In genomic region chr8:44661696-44662095, GRCm38 (mm10) we compare ENCODE assay signal across 23 mouse cellular contexts.
A peak's percentile ranks its signal among the peaks of the same experiment; 100 is the strongest.
DNase-seq lines count a peak whose midpoint lies in the region; TF ChIP-seq lines count a peak whose summit lies in the region.
"Had no signal": no experiment of that assay in that cellular context is flagged by ENCODE, and none has a peak within 500 bp of the region (broad histone marks: within the 10 kb centered on the region; RNA-seq: fewer than 3 reads in every experiment).

No protein-coding gene starts in this region.

- H3K4me1 ChIP-seq in kidney, adult 2 months (ENCODE audit: control insufficient read depth, insufficient read depth, low read length), result no peaks in the 10 kb centered on the region
- H3K4me1 ChIP-seq: embryonic facial prominence, embryonic 13.5 days; forebrain, embryonic 13.5 days; heart, embryonic 10.5 days; limb, embryonic 15.5 days; neural tube, embryonic 13.5 days had no signal

- no peaks in the 10 kb centered on the region for H3K36me3 ChIP-seq in kidney, adult 2 months (ENCODE audit: control insufficient read depth, insufficient read depth, low read length)
- H3K36me3 ChIP-seq: embryonic facial prominence, embryonic 13.5 days; G1E; heart, embryonic 10.5 days; limb, embryonic 15.5 days; neural tube, embryonic 13.5 days had no signal

- peak; percentile 8 for DNase-seq in kidney, adult 2 months
- no peak for DNase-seq in kidney, adult 8-10 months
- DNase-seq in urinary bladder, postnatal 36 days (ENCODE audit: low spot score in 2 of 2), result peak; percentile 14 to 15
- DNase-seq in urinary bladder, postnatal 4 days (ENCODE audit: low spot score in 2 of 2), result no peak
- DNase-seq in cerebellum, adult 9-10 months, result peak; percentile 53
- no peak for DNase-seq in spleen, postnatal 4 days (ENCODE audit: low spot score in 2 of 2)
- no peak for DNase-seq in heart, postnatal 10 days
- DNase-seq: B cell, adult 2 months; right cerebral cortex, postnatal 14 days; thymus, postnatal 14 days had no signal

- no peak for TF ChIP-seq POLR2A in kidney, adult 2 months (IDR thresholded peaks at IDR 0.05; ENCODE audit: low read depth, low read length)

- no peak overlapping the region for H3K4me3 ChIP-seq in kidney, adult 2 months (ENCODE audit: insufficient read depth, low read depth, low read length)
- H3K4me3 ChIP-seq: embryonic facial prominence, embryonic 13.5 days; forebrain, embryonic 13.5 days; heart, embryonic 10.5 days; left cerebral cortex, adult 2 months; limb, embryonic 15.5 days; myocyte; neural tube, embryonic 13.5 days had no signal

- 84% methylated on average over 2 of the region's 2 CpGs for WGBS in kidney, adult 2 months

- no peak overlapping the region for H3K27ac ChIP-seq in kidney, adult 2 months (ENCODE audit: insufficient read depth, low read depth, low read length)
- H3K27ac ChIP-seq: embryonic facial prominence, embryonic 13.5 days; forebrain, embryonic 13.5 days; heart, embryonic 10.5 days; hindbrain, postnatal 0 days; kidney, postnatal 0 days; left cerebral cortex, adult 2 months; limb, embryonic 15.5 days; macrophage; neural tube, embryonic 13.5 days had no signal

- no peak for TF ChIP-seq CTCF in kidney, adult 2 months (conservative IDR thresholded peaks at IDR 0.05; ENCODE audit: insufficient read depth, insufficient read length, low read depth, low read length)

- H3K27me3 ChIP-seq in kidney, adult 2 months (replicated peaks; ENCODE audit: control insufficient read depth, insufficient read depth, low read length), result no peaks in the 10 kb centered on the region
- H3K27me3 ChIP-seq: CH12.LX; embryonic facial prominence, embryonic 13.5 days; forebrain, embryonic 13.5 days; limb, embryonic 15.5 days; neural tube, embryonic 13.5 days; Patski had no signal

- intact Hi-C loops in heart, postnatal 10 days (cut with DNase I), result no loop called here

Comparison
In these comparisons a context has a peak if more than half of its experiments do, and no peak if none do; other contexts are left out.
1. DNase-seq: peak in kidney, adult 2 months (single experiment), urinary bladder, postnatal 36 days (2 of 2) and cerebellum, adult 9-10 months (single experiment); none in kidney, adult 8-10 months (0 of 2), urinary bladder, postnatal 4 days (0 of 2), spleen, postnatal 4 days (0 of 2) and heart, postnatal 10 days (0 of 2).